Mouse (Mus musculus) layer of hippocampus, adult 8-10 months (tissue): Measurements from ENCODE around the gene Olfr978. TPM values are rescaled to one million over a fixed set of nuclear protein-coding genes. Genes with fewer than 3 reads are reported as not detected.
"Not testable (repeated sequence)": the region's sequence is repeated elsewhere in the genome, so short reads cannot be mapped to it uniquely, and the experiment has no call there.

Source experiments
- DNase-seq, 2 experiments: peaks; one replicate each; pipeline ENCODE4 v3.0.0; 2022; ENCODE audit warnings: low spot score in 2 of 2
- total RNA-seq, 4 experiments: library from RNA; stranded (reverse); gene quantifications; 2 replicates each; pipeline ENCODE4 v1.2.4; 2022

Olfr978 gene
- total RNA-seq: not detected

DNA sequence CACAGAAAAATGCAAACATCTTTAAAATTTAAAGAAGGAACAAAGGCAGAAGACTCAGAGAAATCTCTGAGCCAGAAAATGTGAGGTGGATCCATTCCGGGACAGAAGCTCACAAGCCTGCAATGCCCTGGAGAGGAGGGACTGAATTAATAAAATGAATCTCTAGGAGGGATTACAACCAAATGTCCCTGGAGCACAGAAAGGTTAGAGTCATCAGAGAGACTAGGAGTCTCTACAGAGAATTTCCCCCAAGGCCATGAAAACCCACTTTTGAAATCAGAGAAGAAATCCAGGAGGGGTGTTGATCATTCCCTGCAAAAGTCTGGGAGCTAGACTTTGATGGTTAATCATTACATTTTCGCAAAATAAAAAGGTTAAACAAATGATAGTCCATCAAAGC, at the start of gene Olfr978:
TSS of gene Olfr978 (plus strand) at position 301 of the 400 bp plus-strand sequence.
- DNase-seq: no peak

DNA sequence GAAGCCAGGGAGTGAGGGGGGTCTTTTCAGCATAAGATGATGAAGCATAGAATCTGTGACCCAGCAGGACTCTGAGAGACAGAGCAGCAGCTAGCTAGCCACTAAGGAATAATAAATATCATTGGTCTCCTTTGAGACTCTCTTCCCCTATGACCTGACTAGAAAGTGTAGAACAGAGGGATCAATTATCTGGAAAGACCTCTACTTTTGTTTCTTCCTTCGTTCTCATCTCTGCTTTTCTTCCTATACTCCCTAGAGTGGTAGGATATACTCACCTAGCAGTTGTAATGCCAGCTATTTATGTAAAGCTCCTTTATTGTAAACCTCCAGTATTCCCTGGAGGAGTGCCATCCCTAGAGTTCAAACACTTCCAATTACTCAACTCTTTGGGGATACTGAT, 40.0 kb upstream of the Olfr978 start, which contains the start of gene Olfr975:
TSS of gene Olfr975 (minus strand) at position 101 of the 400 bp plus-strand sequence.
- no peak for DNase-seq

DNA sequence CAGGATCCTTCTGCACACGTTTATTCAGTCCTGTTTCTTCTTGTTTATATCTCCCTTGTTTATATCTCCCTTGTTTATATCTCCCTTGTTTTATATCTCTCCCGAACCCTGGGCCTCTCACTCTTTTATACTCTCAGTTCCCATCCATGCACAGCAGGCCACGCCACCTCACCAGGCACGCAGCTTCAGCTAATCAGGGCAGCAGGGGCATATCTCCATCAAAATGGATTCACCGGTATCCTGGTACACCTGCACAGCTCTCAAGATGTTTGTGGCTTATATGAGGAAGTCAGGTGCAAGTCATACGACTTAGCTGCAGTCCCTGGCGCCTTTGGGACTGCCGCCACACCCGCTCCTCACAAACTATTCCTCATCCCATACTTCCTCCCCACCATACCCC, 30.9 kb upstream of the Olfr978 start, which contains the start of gene Olfr976:
TSS of gene Olfr976 (minus strand) at position 101 of the 400 bp plus-strand sequence.
- DNase-seq: not testable (repeated sequence)

DNA sequence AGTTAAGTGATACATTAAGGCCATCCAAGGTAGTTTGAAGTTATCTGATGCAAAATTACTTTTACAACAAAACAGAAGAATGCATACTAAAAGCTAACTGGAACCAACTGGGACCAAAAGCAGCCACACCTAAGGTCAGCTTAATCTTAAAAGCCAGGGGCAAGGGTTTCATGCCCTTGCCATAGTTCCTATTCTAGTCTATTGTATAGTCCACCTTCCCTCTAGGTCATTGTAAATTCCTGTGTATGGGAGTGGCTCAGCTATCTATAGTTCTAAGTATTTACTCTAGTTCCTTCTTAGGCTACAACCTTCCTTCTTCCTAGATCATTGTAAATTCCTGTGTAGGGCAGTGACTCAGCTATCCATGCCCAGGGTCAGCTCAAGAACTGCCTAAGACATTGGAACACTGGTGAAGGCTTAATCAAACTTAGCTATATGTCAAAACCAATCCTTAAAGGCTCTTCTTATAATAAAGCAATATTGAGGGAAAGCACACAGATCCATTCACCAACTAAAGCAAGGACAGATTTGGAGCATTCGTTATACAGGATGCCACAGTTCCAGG, 15.2 kb upstream of the Olfr978 start:
- DNase-seq: not testable (repeated sequence)

DNA sequence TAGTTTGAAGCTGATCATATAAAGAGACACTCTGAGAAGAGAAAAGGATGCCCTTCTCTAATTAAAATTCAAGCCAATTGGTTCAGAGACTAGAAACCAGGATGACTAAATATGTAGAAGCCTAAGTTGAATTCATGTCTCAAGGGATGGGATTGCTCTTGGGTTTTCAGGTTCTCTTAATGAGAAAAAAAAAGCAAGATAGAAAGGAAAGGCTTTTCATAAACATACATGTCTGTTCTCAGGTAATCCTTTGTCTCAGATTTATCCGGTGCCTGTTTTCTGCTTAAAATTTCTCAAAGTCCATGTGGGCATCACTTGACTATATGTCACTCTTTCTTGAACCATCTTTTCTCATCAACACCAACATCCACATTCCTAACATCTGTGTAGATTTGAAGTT, 11.5 kb downstream of the Olfr978 start, which contains the start of gene Olfr979:
TSS of gene Olfr979 (minus strand) at position 101 of the 400 bp plus-strand sequence.
- no peak for DNase-seq

DNA sequence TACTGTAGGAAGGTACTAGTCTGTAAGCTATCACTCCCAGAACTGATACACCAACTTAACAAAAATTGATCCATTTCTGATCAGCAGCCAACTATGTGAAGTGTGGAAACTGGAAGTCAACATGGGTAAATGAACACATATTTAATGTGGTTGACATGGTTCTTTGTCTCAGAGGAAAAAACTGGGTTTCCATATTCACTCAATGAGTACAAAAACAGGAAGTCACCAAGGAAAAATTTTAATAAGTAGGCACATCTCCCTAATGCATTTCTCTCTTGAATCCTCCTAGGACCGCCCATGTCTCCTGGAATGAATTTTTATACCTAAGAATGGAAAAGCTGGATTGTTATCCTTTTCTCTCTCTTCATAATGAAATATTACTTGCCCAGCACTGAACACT, 17.6 kb downstream of the Olfr978 start, which contains the start of gene Olfr980:
TSS of gene Olfr980 (minus strand) at position 101 of the 400 bp plus-strand sequence.
- DNase-seq: no peak

DNA sequence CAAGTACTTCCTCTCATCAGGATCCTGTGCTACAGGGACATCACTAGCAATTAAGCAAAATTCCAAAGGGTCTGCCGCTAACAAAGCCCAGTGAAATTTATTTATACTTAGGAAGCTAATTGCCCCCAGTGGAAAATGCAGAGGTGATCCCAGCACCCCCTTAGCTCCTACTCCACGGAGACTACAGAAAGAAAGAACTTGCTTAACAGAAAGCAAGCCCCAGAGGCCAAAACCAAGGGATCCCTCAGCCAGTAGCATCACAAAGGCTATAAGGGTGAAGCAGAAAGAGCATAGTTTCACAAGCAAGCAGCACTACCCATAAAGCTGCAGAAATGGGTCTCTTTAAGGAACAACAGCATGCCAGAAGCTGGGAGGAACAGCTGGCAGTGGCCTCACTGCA, 29.3 kb downstream of the Olfr978 start, which contains the start of gene Olfr981:
TSS of gene Olfr981 (plus strand) at position 301 of the 400 bp plus-strand sequence.
- no peak for DNase-seq

Other genes starting within 250 kb of the Olfr978 start
- not detected for gene Olfr967, start 245.9 kb upstream of the Olfr978 start, total RNA-seq
- gene Olfr968, start 208.9 kb upstream of the Olfr978 start, total RNA-seq: not detected
- not detected for gene Olfr969, start 201.2 kb upstream of the Olfr978 start, total RNA-seq
- gene Olfr970, start 183.3 kb upstream of the Olfr978 start, total RNA-seq: not detected
- gene Olfr971, start 155.2 kb upstream of the Olfr978 start, total RNA-seq: not detected
- not detected for gene Olfr972, start 125.7 kb upstream of the Olfr978 start, total RNA-seq
- gene Olfr229, start 84.8 kb upstream of the Olfr978 start, total RNA-seq: not detected
- gene Olfr974, start 54.6 kb upstream of the Olfr978 start, total RNA-seq: not detected
- gene Olfr975, start 40.1 kb upstream of the Olfr978 start, total RNA-seq: not detected
- gene Olfr976, start 31.0 kb upstream of the Olfr978 start, total RNA-seq: not detected
- gene Olfr979, start 11.4 kb downstream of the Olfr978 start, total RNA-seq: not detected
- gene Olfr980, start 17.5 kb downstream of the Olfr978 start, total RNA-seq: not detected
- not detected for gene Olfr981, start 29.4 kb downstream of the Olfr978 start, total RNA-seq
- gene Olfr982, start 81.7 kb downstream of the Olfr978 start, total RNA-seq: not detected
- gene Olfr983, start 101.5 kb downstream of the Olfr978 start, total RNA-seq: not detected
- gene Olfr984, start 122.1 kb downstream of the Olfr978 start, total RNA-seq: under 1 TPM in 1 of 4 experiments, not detected in 3; 0.06 TPM
- gene Olfr985, start 138.1 kb downstream of the Olfr978 start, total RNA-seq: not detected
- not detected for gene Tmem225, start 156.0 kb downstream of the Olfr978 start, total RNA-seq
- gene Olfr986, start 188.8 kb downstream of the Olfr978 start, total RNA-seq: under 1 TPM in 1 of 4 experiments, not detected in 3; 0.18 TPM
- gene Zfp202, start 200.2 kb downstream of the Olfr978 start, total RNA-seq: 1 to 10 TPM; 3.7 to 5.1 (median 4.4) TPM